Mouse (Mus musculus): ENCODE measurements at regions not wholly inside any gene's neighbourhood (a gene's known extent, or its start where the extent isn't known, plus 50 kb on each side); places are given as distances from the start of the nearest gene placed in this dataset.

- TF ChIP-seq CTCF (IDR thresholded peaks at IDR 0.05; ENCODE audit: extremely low read depth, insufficient read depth, low read length) (no peak), POLR2A (IDR thresholded peaks at IDR 0.05; ENCODE audit: extremely low read depth, insufficient read depth, low read length) (no peak)
Observed at GRCm38 (mm10) chr7:139777243-139777642, 56.7 kb upstream of the Adgra1 start.

Data from cortical plate, adult 2 months (tissue).